In the genomic region with DNA sequence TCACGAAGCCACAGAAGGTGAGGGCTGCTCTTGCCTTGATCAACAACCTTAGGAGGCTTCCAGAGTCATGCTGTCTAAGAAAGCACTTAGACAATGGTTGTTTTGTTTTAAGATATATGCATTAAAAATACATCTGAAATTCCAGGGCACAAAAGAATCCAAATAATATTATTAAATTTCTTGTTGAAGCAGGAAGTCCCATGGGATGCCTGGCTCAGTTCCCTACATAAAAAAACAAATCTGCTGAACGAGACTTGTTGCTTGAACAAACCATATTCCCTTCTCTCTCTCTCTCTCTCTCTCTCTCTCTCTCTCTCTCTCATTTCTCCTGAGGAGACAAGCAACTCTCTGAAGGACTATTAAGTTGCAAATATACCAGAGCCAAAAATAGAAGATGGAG, we compare ENCODE assay signal across 22 mouse cellular contexts.
DNase-seq lines count a peak whose midpoint lies in the region; ATAC-seq and TF ChIP-seq lines count a peak whose summit lies in the region.
"Had no signal": no experiment of that assay in that cellular context is flagged by ENCODE, and none has a peak within 500 bp of the region (broad histone marks: within the 10 kb centered on the region; RNA-seq: fewer than 3 reads in every experiment).

No protein-coding gene starts in this region.

- no peak for DNase-seq in kidney, adult 9 months
- no peak for DNase-seq in lung, adult 18-20 months
- DNase-seq in limb, embryonic 14.5 days (ENCODE audit: low spot score): peak; percentile 54
- DNase-seq in heart, postnatal 14 days: no peak
- DNase-seq: adrenal gland, adult 8-10 months; adrenal gland, postnatal 25 days; cerebellum, adult 18-20 months; cerebellum, adult 9-10 months; cerebellum, postnatal 14 days; gastrocnemius, postnatal 25 days; heart, adult 18-20 months; heart, postnatal 4 days had no signal

- H3K9ac ChIP-seq in kidney, embryonic 16.5 days (replicated peaks; ENCODE audit: low read length): no peak overlapping the region
- H3K9ac ChIP-seq in lung, embryonic 16.5 days (ENCODE audit: low read length): no peak overlapping the region
- H3K9ac ChIP-seq in limb, embryonic 14.5 days (ENCODE audit: low read depth, low read length, severe bottlenecking): no peak overlapping the region
- H3K9ac ChIP-seq: embryonic facial prominence, embryonic 12.5 days; forebrain, embryonic 12.5 days; forebrain, embryonic 15.5 days; heart, embryonic 12.5 days; heart, embryonic 15.5 days; hindbrain, embryonic 15.5 days had no signal

- H3K4me2 ChIP-seq in kidney, embryonic 16.5 days (replicated peaks; ENCODE audit: low read depth, low read length): no peak overlapping the region
- no peak overlapping the region for H3K4me2 ChIP-seq in lung, embryonic 16.5 days (ENCODE audit: low read depth, low read length)
- no peak overlapping the region for H3K4me2 ChIP-seq in limb, embryonic 14.5 days (replicated peaks; ENCODE audit: low read depth, low read length, severe bottlenecking)
- H3K4me2 ChIP-seq: embryonic facial prominence, embryonic 12.5 days; forebrain, embryonic 12.5 days; forebrain, embryonic 15.5 days; heart, embryonic 12.5 days; heart, embryonic 15.5 days; hindbrain, embryonic 15.5 days had no signal

- no peak for TF ChIP-seq POLR2A in limb, embryonic 14.5 days (IDR thresholded peaks at IDR 0.05; ENCODE audit: borderline replicate concordance, extremely low read depth, insufficient read depth, insufficient read length)

- H3K4me1 ChIP-seq in kidney, embryonic 16.5 days (ENCODE audit: insufficient read depth, low read length): peaks cover 44% of the 10 kb centered on the region
- H3K4me1 ChIP-seq in lung, embryonic 16.5 days (replicated peaks; ENCODE audit: control insufficient read depth, insufficient read depth, low read length): peaks cover 6% of the 10 kb centered on the region; the same call in 1 of the 2 replicates
- peaks cover 12% of the 10 kb centered on the region; the same call in 1 of the 2 replicates for H3K4me1 ChIP-seq in limb, embryonic 14.5 days (ENCODE audit: control insufficient read depth, insufficient read depth, low read length)
- H3K4me1 ChIP-seq: forebrain, embryonic 15.5 days; heart, embryonic 15.5 days had no signal

- H3K4me3 ChIP-seq in kidney, embryonic 16.5 days (ENCODE audit: low read length): no peak overlapping the region
- no peak overlapping the region for H3K4me3 ChIP-seq in lung, embryonic 16.5 days (ENCODE audit: low read length)
- no peak overlapping the region for H3K4me3 ChIP-seq in limb, embryonic 14.5 days (replicated peaks; ENCODE audit: low read length)
- H3K4me3 ChIP-seq: embryonic facial prominence, embryonic 12.5 days; erythroblast, embryonic 14.5 days; forebrain, embryonic 12.5 days; forebrain, embryonic 15.5 days; heart, embryonic 12.5 days; heart, embryonic 15.5 days; hindbrain, embryonic 15.5 days had no signal

- H3K27ac ChIP-seq in kidney, embryonic 16.5 days (ENCODE audit: low read length): peak overlapping the region; percentile 51; the same call in 1 of the 2 replicates
- peak overlapping the region; percentile 51 for H3K27ac ChIP-seq in lung, embryonic 16.5 days (ENCODE audit: low read length)
- no peak overlapping the region for H3K27ac ChIP-seq in limb, embryonic 14.5 days (replicated peaks; ENCODE audit: low read depth, low read length)
- H3K27ac ChIP-seq: embryonic facial prominence, embryonic 12.5 days; forebrain, embryonic 12.5 days; forebrain, embryonic 15.5 days; heart, embryonic 15.5 days; hindbrain, embryonic 15.5 days had no signal

- 46% methylated on average over 2 of the region's 2 CpGs for WGBS in kidney, embryonic 16.5 days
- 33% methylated on average over 2 of the region's 2 CpGs for WGBS in lung, embryonic 16.5 days
- WGBS in limb, embryonic 14.5 days: 42% methylated on average over 2 of the region's 2 CpGs

- no peaks in the 10 kb centered on the region for H3K9me3 ChIP-seq in kidney, embryonic 16.5 days (ENCODE audit: low read length)
- H3K9me3 ChIP-seq in lung, embryonic 16.5 days (ENCODE audit: control insufficient read depth, low read length): no peaks in the 10 kb centered on the region
- H3K9me3 ChIP-seq in limb, embryonic 14.5 days (ENCODE audit: control insufficient read depth, low read length): no peaks in the 10 kb centered on the region
- H3K9me3 ChIP-seq: embryonic facial prominence, embryonic 12.5 days; forebrain, embryonic 15.5 days; heart, embryonic 12.5 days; heart, embryonic 15.5 days; hindbrain, embryonic 15.5 days had no signal

- no peaks in the 10 kb centered on the region for H3K36me3 ChIP-seq in kidney, embryonic 16.5 days (ENCODE audit: insufficient read depth, low read length)
- H3K36me3 ChIP-seq in lung, embryonic 16.5 days (ENCODE audit: control insufficient read depth, insufficient read depth, low read length): no peaks in the 10 kb centered on the region
- no peaks in the 10 kb centered on the region for H3K36me3 ChIP-seq in limb, embryonic 14.5 days (ENCODE audit: control insufficient read depth, insufficient read depth, low read length)
- H3K36me3 ChIP-seq: embryonic facial prominence, embryonic 12.5 days; forebrain, embryonic 12.5 days; forebrain, embryonic 15.5 days; heart, embryonic 12.5 days; heart, embryonic 15.5 days; hindbrain, embryonic 15.5 days had no signal

- H3K27me3 ChIP-seq in kidney, embryonic 16.5 days (ENCODE audit: insufficient read depth, low read length): no peaks in the 10 kb centered on the region
- H3K27me3 ChIP-seq in lung, embryonic 16.5 days (ENCODE audit: control insufficient read depth, insufficient read depth, low read depth, low read length): no peaks in the 10 kb centered on the region
- no peaks in the 10 kb centered on the region for H3K27me3 ChIP-seq in limb, embryonic 14.5 days (ENCODE audit: control insufficient read depth, insufficient read depth, low read length)
- H3K27me3 ChIP-seq: embryonic facial prominence, embryonic 12.5 days; forebrain, embryonic 12.5 days; forebrain, embryonic 15.5 days; heart, embryonic 12.5 days; heart, embryonic 15.5 days; hindbrain, embryonic 15.5 days had no signal

- intact Hi-C loops in heart, postnatal 14 days (cut with DNase I): no loop called here

- ATAC-seq in kidney, embryonic 16.5 days (ENCODE audit: low FRiP score, low TSS enrichment): no peak
- no peak for ATAC-seq in lung, embryonic 16.5 days (ENCODE audit: low read depth)
- no peak for ATAC-seq in limb, embryonic 14.5 days (ENCODE audit: low FRiP score, low read depth)
- ATAC-seq: CD4-positive, CD25-positive, alpha-beta regulatory T cell, adult 4 months; forebrain, embryonic 15.5 days had no signal
